Mouse (Mus musculus): ENCODE data around the gene Magea3.
"Not testable (repeated sequence)": the region's sequence is repeated elsewhere in the genome, so short reads cannot be mapped to it uniquely, and the experiment has no call there.

Magea3 gene

DNA sequence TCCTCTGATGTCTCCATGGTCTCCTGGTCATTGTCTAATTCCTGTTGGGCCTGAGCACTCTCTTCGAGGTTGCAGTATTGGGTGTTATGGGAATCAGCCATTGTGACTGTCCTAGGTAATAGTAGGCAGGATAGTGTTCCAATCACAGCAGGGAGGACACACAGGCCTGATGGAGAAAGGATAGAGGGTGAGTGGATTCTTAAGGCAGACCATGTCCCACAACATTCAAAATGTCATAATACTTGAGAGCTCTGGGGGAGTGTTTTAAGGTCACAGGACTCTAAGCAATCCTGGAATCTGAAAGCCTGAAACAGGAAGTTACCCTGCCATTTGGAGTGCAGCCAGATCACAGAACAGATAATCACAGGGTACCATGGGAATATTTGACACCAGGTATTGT is at the start of gene Magea3:
Gene Magea3, minus strand, starts transcription at position 101 of the 400 bp plus-strand sequence.
- DNase-seq = not testable (repeated sequence)

DNA sequence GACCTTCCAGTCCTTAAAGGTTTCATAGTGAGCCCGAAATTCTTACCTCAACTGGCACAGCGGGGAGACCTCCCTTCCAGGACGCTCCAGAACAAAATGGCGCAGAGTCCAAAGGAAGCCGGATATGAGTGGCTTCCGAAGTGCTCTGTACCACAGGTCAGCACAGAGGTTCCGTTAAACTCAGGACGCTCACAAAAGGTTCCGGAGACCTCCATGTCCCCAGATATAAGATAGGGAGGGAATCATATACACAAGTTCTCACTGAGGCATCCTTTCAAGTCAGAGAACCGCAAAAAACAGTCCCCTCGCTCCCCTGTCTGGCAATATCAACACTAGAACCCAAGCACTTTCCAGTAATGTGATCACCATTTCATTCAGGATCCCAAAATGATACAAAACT is 46.4 kb upstream of the Magea3 start, which contains the start of gene Magea8:
Gene Magea8, minus strand, starts transcription at position 101 of the 400 bp plus-strand sequence.
- not testable (repeated sequence) for DNase-seq

DNA sequence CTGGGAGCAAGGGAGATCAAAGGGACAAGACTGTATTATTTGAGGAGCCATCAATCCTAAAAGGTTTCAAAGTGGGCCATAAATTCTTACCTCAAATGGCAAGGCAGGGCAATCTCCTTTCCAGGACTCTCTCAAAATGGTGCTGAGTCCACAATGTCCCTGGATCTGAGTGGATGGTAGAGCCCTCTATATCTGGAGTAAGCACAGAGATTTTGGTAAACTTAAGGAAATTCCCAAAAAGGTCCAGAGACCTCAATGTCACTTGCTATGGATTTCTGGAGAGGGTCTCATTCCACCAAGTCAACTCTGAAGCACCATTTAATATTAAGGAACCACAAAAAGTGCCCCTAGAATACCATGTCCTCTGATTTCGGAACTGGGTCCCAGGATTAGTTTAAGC is 13.4 kb downstream of the Magea3 start, which contains the start of gene Magea6:
Gene Magea6, minus strand, starts transcription at position 101 of the 400 bp plus-strand sequence.
- DNase-seq = not testable (repeated sequence)
